Mouse (Mus musculus) embryonic facial prominence, embryonic 10.5 days (tissue): ENCODE measurements around the gene Ppme1. TPM values are rescaled to one million over a fixed set of nuclear protein-coding genes. Genes with fewer than 3 reads are reported as not detected.
A peak's percentile ranks its signal among the peaks of the same experiment; 100 is the strongest.

Experiments used
- DNase-seq: peaks from one replicate; pipeline ENCODE4 v3.0.0-alpha.2; 2017; ENCODE audit warnings: low spot score
- H3K27ac ChIP-seq: fragments of 300-500 bp; sonication (generic); replicated peaks from 2 replicates; pipeline ENCODE4 v1.5.1; 2016; ENCODE audit warnings: mild to moderate bottlenecking
- H3K27me3 ChIP-seq: fragments of 300-500 bp; sonication (generic); replicated peaks from 2 replicates; pipeline ENCODE4 v1.6.1; 2016; ENCODE audit warnings: low read depth, mild to moderate bottlenecking; ENCODE audit not compliant: poor library complexity, severe bottlenecking
- H3K36me3 ChIP-seq: fragments of 300-500 bp; sonication (generic); replicated peaks from 2 replicates; pipeline ENCODE4 v1.6.1; 2016; ENCODE audit warnings: mild to moderate bottlenecking, moderate library complexity
- H3K4me1 ChIP-seq: fragments of 300-500 bp; sonication (generic); 2 replicates; pipeline ENCODE4 v1.6.1; 2016
- H3K4me3 ChIP-seq: fragments of 300-500 bp; sonication (generic); 2 replicates; pipeline ENCODE4 v1.5.1; 2016; ENCODE audit warnings: mild to moderate bottlenecking, moderate library complexity
- H3K9me3 ChIP-seq: fragments of 300-500 bp; sonication (generic); 2 replicates; pipeline ENCODE4 v1.6.1; 2016; ENCODE audit warnings: mild to moderate bottlenecking
- WGBS: fragments of 180-500 bp; shearing (Covaris S2); methylation state at CpG from one replicate; pipeline ENCODE4 v1.1.7; 2016; 5-methylcytosine and 5-hydroxymethylcytosine counted together
- polyA plus RNA-seq: library from polyadenylated mRNA; unstranded; fragments of >200 nt; fragmentation: Nextera tagmentation; extraction: Ambion mirVana; gene quantifications from 2 replicates; pipeline ENCODE4 v1.2.1, GENCODE M21; 2016

Gene Ppme1
- polyA plus RNA-seq, 1 experiment from 2014 or later = 83.0 TPM

DNA sequence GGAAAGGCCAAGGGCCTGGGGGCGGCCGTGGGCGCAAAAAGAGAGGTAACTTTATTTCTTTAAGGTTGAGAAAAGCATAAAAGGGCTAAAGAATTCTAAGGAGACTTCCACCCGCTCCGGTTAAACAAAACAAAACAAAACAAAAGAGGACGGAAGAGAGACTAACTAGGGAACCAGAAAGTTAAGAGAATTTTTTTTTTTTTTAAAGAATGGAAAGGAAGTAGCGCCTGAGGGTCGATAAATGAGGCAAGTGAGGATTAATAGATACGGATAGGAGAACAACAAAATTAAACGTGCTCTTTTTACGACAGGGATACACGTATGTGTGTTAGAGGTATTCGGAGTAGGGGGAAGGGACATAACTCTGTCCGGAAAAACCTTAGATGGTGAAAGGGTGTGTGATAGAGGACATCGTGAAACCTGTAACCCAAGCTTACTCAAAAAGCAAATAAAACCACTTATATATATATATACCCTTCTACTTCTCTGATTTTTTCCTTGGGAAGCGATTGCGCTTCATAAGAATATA, 409 bp upstream of the Ppme1 start:
- no peaks in the 10 kb centered on the region for H3K9me3 ChIP-seq
- WGBS = 8% methylated on average over 17 of the region's 17 CpGs
- H3K27me3 ChIP-seq = no peaks in the 10 kb centered on the region
- H3K4me3 ChIP-seq = peak overlapping the region; percentile 93
- DNase-seq = no peak
- peak overlapping the region; percentile 91 for H3K27ac ChIP-seq
- H3K36me3 ChIP-seq = peaks cover 38% of the 10 kb centered on the region
- H3K4me1 ChIP-seq = peaks cover 26% of the 10 kb centered on the region

DNA sequence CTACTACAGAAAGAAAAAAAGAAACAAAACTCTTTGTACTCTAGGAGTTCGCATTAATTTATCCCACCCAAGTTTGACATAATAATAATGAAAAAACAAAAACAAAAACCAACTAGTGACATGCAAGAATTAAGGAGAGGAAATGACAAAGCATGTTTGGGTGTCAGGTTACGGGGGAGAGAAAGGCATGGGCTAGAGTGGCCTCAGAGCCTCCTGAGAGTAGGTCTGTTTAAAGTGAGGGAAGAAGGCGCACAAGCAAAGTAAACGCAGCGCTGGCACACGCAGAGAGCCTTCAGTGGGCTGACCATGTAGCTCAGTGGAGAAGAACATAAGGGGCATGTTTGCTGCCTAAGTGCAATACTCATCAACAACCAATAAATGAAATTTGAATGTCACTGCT, 7.2 kb downstream of the Ppme1 start:
- H3K4me3 ChIP-seq = no peak overlapping the region
- H3K27ac ChIP-seq = no peak overlapping the region
- 49% methylated on average over 6 of the region's 6 CpGs for WGBS
- no peaks in the 10 kb centered on the region for H3K9me3 ChIP-seq
- peaks cover 19% of the 10 kb centered on the region for H3K4me1 ChIP-seq
- H3K27me3 ChIP-seq = no peaks in the 10 kb centered on the region
- H3K36me3 ChIP-seq = peaks cover 24% of the 10 kb centered on the region
- DNase-seq = peak; percentile 12

DNA sequence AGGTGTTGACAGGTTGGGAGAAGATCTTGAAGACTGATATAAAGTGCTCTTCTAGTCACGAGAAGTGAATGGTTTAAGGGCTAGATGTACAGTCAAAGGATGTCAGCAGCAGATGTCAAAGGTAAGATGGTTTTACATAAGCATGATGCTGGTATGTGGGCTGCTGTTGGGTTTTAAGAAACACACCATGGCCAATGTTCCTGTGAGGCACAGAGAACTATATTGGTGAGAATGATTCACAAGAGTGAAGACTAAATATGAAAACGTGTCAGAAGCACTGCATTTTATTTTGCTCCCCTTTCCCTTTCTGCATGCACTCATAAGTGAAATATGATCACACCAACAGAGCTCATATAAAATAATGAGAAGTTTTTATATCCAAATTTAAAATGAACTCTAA, 8.9 kb downstream of the Ppme1 start:
- no peak for DNase-seq
- no peaks in the 10 kb centered on the region for H3K9me3 ChIP-seq
- no peaks in the 10 kb centered on the region for H3K27me3 ChIP-seq
- no peak overlapping the region for H3K4me3 ChIP-seq
- peaks cover 20% of the 10 kb centered on the region for H3K36me3 ChIP-seq
- peaks cover 13% of the 10 kb centered on the region for H3K4me1 ChIP-seq
- WGBS = 91% methylated on average over 2 of the region's 2 CpGs
- H3K27ac ChIP-seq = no peak overlapping the region

GRCm38 (mm10) chr7:100357856-100358255, 14.3 kb downstream of the Ppme1 start:
- H3K27ac ChIP-seq = no peak overlapping the region
- DNase-seq = no peak
- H3K36me3 ChIP-seq = peaks cover 31% of the 10 kb centered on the region
- no peaks in the 10 kb centered on the region for H3K4me1 ChIP-seq
- no peaks in the 10 kb centered on the region for H3K9me3 ChIP-seq
- no peaks in the 10 kb centered on the region for H3K27me3 ChIP-seq
- no peak overlapping the region for H3K4me3 ChIP-seq

DNA sequence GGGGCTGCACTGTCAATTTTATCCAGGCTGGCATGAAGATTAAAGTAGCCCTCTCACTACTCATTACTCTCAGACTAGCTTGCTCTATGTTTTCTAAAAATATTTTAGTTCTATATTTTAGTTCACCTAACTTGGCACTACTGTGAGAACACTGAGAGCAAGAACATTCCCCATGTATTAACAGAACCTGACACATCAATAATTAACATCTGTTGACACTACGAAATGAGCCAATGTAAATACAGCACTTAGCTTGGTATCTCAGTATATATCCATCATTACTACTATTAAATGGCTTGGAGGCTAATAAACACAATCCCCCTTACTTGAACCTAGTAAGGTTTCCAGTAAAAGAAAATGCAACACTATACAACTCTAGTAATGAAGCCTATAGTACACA, 15.3 kb downstream of the Ppme1 start:
- H3K27me3 ChIP-seq = no peaks in the 10 kb centered on the region
- no peak overlapping the region for H3K27ac ChIP-seq
- WGBS = 94% methylated on average over 1 of the region's 1 CpGs
- no peaks in the 10 kb centered on the region for H3K9me3 ChIP-seq
- H3K4me3 ChIP-seq = no peak overlapping the region
- DNase-seq = no peak
- peaks cover 40% of the 10 kb centered on the region for H3K36me3 ChIP-seq
- H3K4me1 ChIP-seq = no peaks in the 10 kb centered on the region

DNA sequence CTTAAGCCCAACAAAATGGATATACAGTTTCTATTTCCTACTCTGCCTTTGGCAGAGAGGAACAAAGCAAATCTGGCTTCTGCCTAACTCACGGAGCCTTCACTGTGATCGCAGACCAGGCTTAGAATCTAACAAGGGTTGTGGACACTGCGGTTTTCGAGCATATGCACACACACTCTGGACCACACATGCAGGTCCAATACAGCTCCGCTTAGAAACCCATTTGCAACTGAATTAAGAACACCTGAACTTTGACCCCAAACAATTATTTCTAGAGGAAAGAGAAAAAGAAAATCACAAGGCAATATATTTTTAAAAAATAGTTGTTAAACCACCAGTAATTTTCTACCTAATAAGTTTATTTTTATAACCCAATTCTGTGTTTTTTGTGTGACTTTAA, 15.8 kb downstream of the Ppme1 start:
- H3K27ac ChIP-seq = no peak overlapping the region
- H3K4me1 ChIP-seq = no peaks in the 10 kb centered on the region
- no peaks in the 10 kb centered on the region for H3K9me3 ChIP-seq
- WGBS = 82% methylated on average over 5 of the region's 5 CpGs
- H3K4me3 ChIP-seq = no peak overlapping the region
- DNase-seq = no peak
- H3K27me3 ChIP-seq = no peaks in the 10 kb centered on the region
- peaks cover 45% of the 10 kb centered on the region for H3K36me3 ChIP-seq

- Histone ChIP-seq H3K27me3 (no peaks in the 10 kb centered on the region), H3K9me3 (no peaks in the 10 kb centered on the region), H3K27ac (no peak overlapping the region), H3K36me3 (peaks cover 46% of the 10 kb centered on the region), H3K4me1 (no peaks in the 10 kb centered on the region), H3K4me3 (no peak overlapping the region)
- no peak for DNase-seq
- 89% methylated on average over 4 of the region's 4 CpGs for WGBS
Measured at GRCm38 (mm10) chr7:100354984-100355383, 17.1 kb downstream of the Ppme1 start.

GRCm38 (mm10) chr7:100335921-100336320, 36.2 kb downstream of the Ppme1 start:
- H3K27ac ChIP-seq = no peak overlapping the region
- peaks cover 95% of the 10 kb centered on the region for H3K36me3 ChIP-seq
- H3K9me3 ChIP-seq = no peaks in the 10 kb centered on the region
- H3K4me1 ChIP-seq = no peaks in the 10 kb centered on the region
- no peaks in the 10 kb centered on the region for H3K27me3 ChIP-seq
- H3K4me3 ChIP-seq = no peak overlapping the region
- WGBS = 96% methylated on average over 2 of the region's 2 CpGs
- no peak for DNase-seq

GRCm38 (mm10) chr7:100331269-100331668, 40.8 kb downstream of the Ppme1 start:
- DNase-seq = no peak
- H3K9me3 ChIP-seq = no peaks in the 10 kb centered on the region
- 92% methylated on average over 3 of the region's 3 CpGs for WGBS
- no peaks in the 10 kb centered on the region for H3K4me1 ChIP-seq
- peaks cover 98% of the 10 kb centered on the region for H3K36me3 ChIP-seq
- no peaks in the 10 kb centered on the region for H3K27me3 ChIP-seq
- H3K27ac ChIP-seq = no peak overlapping the region
- no peak overlapping the region for H3K4me3 ChIP-seq

DNA sequence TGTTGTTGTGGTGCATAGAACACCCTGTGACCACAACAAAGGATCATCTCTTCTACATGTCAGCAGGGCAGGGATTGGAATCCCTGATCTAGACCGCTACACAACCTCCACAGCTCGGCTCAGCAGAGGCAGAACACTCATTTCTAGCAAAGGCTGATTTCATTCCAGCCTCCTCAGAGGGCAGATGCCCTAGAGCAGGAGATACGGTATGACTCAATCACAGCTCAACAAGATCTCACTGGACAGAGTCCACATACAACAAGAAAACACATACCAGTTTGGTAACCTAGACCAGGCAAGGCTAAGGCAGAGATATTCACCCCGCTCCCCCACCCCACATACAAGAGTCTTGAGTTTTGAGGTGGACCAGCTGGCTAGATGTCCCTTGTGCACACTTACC, 43.5 kb downstream of the Ppme1 start:
- H3K36me3 ChIP-seq = peaks cover 90% of the 10 kb centered on the region
- no peak overlapping the region for H3K4me3 ChIP-seq
- no peaks in the 10 kb centered on the region for H3K27me3 ChIP-seq
- no peaks in the 10 kb centered on the region for H3K9me3 ChIP-seq
- no peak overlapping the region for H3K27ac ChIP-seq
- 94% methylated on average over 4 of the region's 4 CpGs for WGBS
- no peak for DNase-seq
- no peaks in the 10 kb centered on the region for H3K4me1 ChIP-seq

DNA sequence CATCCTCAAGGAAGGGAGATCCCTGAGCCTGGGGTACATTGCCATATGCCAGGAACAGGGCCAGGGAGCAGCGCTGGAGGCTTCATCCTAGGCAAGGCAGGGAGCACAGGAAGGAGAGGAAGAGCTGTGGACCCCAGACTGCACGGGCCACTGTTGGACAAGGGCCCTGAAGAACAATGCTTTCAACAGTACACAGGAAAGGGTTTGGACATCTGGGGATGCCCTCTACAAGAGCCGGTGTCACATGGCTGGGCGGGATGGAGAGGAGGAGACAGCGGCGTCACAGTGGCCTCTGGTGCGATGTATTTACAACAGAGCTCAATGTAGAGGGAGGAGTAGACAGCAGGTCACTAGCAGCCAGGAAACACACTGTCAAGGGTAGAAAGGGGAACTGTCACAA, 44.6 kb downstream of the Ppme1 start:
- Histone ChIP-seq H3K36me3 (peaks cover 79% of the 10 kb centered on the region), H3K27me3 (no peaks in the 10 kb centered on the region), H3K4me3 (no peak overlapping the region), H3K4me1 (no peaks in the 10 kb centered on the region), H3K27ac (no peak overlapping the region), H3K9me3 (no peaks in the 10 kb centered on the region)
- no peak for DNase-seq
- 90% methylated on average over 7 of the region's 7 CpGs for WGBS

DNA sequence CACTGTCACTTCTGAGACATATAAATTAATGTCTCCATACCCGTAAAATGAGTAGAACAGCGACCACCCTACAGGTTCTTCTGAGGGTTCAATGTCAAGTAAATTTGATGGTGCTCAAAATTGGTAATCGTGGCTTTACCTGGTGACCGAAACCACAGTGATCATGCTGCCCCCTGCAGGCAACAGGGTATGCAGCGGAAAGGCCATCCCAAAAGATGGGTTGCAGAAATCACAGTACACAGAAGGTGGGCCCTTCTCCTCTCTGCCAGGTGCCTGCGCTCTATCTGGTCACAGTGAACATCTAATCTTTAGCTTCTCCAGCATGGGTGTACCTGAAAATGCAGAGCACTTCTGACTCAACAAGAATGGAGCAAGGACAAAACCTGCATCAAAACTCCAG, 46.6 kb downstream of the Ppme1 start:
- DNase-seq = peak; percentile 39
- WGBS = 82% methylated on average over 6 of the region's 6 CpGs
- no peaks in the 10 kb centered on the region for H3K9me3 ChIP-seq
- no peaks in the 10 kb centered on the region for H3K4me1 ChIP-seq
- no peaks in the 10 kb centered on the region for H3K27me3 ChIP-seq
- peaks cover 58% of the 10 kb centered on the region for H3K36me3 ChIP-seq
- no peak overlapping the region for H3K27ac ChIP-seq
- no peak overlapping the region for H3K4me3 ChIP-seq

DNA sequence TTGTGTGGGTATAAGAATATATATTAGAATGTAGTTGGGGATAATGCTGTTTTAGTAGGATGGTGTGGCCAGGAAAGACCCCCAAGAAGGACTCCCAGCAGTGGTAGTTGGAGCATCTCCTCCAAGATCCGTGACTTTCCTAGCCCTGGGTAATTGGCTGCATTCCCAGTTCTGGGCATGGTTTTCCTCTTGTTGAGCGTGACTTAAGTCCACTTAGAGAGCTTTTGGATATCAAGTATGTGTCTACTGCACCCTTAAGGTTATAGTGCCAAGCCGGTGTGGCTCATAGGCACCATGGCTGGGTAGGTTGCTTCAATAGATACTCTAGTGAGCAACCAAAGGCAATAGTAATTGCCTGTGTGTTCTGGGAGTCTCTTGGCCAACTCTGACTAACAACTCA, 48.4 kb downstream of the Ppme1 start:
- no peak overlapping the region for H3K27ac ChIP-seq
- 93% methylated on average over 3 of the region's 3 CpGs for WGBS
- DNase-seq = no peak
- H3K4me1 ChIP-seq = peaks cover 8% of the 10 kb centered on the region
- H3K9me3 ChIP-seq = no peaks in the 10 kb centered on the region
- H3K27me3 ChIP-seq = no peaks in the 10 kb centered on the region
- peaks cover 42% of the 10 kb centered on the region for H3K36me3 ChIP-seq
- no peak overlapping the region for H3K4me3 ChIP-seq

GRCm38 (mm10) chr7:100317534-100317933, 54.6 kb downstream of the Ppme1 start:
- no peak for DNase-seq
- H3K9me3 ChIP-seq = no peaks in the 10 kb centered on the region
- WGBS = 96% methylated on average over 5 of the region's 5 CpGs
- H3K4me3 ChIP-seq = no peak overlapping the region
- H3K27ac ChIP-seq = no peak overlapping the region
- H3K36me3 ChIP-seq = no peaks in the 10 kb centered on the region; the same call in 1 of the 2 replicates
- no peaks in the 10 kb centered on the region for H3K27me3 ChIP-seq
- H3K4me1 ChIP-seq = peaks cover 10% of the 10 kb centered on the region
